Mouse (Mus musculus) neural tube, embryonic 10.5 days (tissue): ENCODE data around the gene Ssc4d.

ENCODE experiments used
- DNase-seq: peaks from one replicate; pipeline ENCODE4 v3.0.0-alpha.2; 2017; ENCODE audit warnings: low spot score; ENCODE audit errors: extremely low spot score

The Ssc4d gene

DNA sequence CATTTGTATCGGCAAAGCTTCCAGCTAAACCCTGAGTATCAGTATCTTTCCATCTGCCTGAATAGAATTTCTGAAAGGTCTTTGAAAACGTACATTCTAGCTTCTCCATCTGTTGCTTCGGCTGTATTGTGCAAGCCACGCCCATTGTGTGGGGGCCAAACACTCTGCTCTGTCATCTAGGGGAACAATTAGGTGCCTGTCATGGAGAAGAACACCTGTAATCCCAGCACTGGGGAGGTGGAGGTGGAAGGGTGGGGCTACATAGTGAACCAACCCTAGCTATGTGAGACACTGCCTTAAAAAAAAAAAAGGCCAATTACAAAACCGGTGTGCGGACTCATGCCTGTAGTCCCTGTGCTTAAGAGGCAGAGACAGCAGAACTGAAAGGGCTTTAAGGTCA is 31.6 kb downstream of the Ssc4d start:
- no peak for DNase-seq

DNA sequence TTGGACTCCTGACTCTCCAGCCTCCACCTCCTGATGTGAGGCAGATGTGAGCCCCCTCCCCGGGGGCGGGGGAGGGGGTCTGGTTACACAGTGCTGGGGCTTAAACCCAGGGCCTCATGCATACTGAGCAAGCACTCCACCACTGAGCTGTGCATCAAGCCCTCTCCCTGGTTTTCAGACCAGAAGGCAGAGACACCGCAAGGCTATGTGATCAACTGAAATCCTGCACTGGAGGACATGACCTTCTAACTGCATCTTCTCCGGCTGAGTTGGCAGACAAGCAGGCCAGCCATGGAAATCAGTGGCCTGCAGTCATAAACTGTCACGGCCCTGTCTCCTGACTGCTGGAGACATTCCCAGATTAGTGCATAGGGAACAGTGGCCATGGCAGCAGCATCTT is 33.7 kb downstream of the Ssc4d start:
- DNase-seq, result no peak

DNA sequence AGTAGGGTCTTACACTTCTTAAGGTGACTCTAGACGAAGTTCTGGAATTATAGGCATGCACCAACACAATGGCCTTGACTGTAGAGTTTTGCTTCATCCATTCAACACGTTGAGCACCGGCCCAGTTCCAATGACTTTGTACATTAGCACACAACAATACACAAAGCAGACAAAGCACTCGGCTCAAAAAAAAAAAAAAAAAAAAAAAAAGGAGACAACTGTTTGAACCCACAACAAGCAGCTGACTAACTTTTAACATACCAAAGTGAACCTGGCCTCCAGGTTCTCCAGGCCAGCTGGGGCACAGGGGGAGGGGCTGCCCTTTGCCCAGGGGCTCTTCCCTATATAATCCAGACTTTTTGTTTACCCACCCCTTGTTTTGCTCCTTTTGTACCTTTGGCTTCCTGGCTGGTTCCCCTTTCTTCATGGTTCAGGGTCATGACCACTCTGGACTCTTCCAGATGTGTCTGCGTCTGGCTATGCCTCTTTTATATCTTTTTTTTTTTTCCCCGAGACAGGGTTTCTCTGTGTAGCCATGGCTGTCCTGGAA is 38.6 kb downstream of the Ssc4d start:
- no peak for DNase-seq

DNA sequence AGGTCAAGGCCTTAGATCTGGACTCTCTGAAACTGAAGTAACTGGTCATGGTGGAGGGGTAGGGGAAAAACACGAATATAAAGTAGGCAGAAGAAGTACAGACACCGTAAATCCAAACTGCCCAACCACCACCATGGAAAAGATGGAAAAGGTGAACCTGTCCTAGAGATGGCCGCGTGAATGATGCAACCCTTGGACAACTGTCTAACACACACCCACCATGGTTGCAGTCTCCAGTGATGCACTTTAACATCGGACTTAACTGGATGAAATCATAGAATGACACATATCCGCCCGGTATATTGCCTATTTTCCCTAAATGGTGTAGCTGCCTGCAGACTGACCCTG is 39.2 kb downstream of the Ssc4d start:
- DNase-seq, result no peak

DNA sequence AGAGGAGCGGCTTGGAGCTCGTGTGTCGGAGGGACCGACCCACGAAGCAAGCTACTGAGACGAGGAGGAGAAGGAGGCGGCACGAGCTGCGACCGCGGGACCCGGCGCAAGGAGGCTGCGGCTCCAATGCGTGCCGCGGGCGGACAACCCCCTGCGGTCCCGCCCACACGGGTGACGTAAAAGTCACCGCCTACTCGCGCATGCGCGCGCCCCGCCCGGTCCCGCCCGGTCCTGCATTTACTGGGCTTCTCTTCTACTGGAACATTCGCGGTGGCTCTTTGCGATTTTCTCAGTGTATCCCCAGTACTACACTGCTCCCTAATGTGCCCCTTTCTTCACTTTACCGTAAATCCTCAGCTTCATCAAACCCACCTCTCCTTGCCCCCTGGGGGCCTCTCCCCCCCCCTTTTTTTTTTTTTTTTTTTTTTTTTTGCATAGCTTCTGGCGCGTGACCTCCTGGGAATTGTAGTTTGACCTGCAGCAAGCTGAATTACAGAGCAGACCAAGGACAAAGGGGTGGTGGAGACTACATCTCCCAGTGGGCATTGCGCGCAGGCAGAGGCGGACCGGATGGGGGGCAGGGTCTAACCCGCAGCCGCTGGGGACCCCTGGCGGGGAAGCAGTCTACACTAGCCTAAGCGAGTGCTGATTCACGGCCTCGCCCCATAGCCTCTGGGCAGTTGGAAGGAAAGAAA is 39.7 kb downstream of the Ssc4d start, which contains the start of gene Ywhag:
Gene Ywhag, minus strand, starts transcription at position 136 of the 695 bp plus-strand sequence.
- DNase-seq, result peak; percentile 95

DNA sequence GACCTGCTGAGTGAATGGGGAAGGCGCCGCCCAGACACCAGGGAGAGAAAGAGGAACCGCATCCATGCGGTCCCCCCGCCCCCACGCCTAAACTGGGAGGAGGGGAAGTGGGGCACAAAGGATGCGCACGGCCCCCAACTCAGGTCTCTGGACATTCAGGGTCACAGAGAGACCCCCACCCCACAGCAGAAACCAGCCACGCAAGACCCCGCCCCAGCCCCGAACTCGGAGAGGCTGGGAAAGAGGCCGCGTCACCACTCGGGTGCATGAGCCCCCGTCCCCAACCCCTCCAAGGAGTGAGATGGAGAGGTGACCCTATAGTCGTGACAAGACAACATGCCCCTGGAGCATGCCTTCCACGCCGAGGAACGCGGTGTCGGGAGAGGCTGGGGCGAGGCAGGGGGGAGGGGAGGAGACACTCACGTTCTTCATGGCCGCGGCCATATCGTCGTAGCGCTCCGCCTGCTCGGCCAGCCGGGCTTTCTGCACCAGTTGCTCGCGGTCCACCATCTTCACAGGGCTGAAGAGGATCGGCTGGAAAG is 40.4 kb downstream of the Ssc4d start:
- DNase-seq, result no peak

DNA sequence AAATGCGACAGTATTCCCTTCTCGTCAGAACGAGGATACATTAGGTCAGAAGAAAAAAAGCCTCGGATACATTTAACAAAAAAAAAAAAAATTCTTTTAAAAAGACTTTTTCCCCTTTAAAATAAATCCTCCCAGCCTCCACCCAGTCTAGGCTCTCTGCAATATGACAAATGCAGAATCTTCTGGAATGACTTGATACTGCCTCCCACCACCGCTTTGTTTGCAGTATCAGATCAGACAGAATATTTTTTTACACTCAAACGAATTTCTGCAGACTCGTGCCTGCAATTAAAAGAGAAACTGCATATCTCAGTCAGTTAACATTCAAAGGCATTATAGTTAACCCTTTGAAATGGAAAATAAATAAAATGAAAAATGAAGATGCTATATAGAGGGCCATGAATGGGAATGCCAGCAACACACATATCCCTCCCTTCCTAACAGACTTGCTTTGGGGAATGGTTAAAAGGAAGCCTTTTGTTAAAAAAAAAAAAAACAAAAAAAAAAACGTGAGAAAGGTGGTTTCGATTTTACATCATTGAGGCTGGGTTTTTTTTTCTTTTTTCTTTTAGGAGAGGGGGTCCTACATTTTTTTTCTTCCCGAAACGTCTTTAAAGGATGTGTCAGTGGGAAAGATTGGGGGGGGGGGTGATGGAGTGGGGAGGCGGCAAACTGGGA is 41.0 kb downstream of the Ssc4d start:
- no peak for DNase-seq

DNA sequence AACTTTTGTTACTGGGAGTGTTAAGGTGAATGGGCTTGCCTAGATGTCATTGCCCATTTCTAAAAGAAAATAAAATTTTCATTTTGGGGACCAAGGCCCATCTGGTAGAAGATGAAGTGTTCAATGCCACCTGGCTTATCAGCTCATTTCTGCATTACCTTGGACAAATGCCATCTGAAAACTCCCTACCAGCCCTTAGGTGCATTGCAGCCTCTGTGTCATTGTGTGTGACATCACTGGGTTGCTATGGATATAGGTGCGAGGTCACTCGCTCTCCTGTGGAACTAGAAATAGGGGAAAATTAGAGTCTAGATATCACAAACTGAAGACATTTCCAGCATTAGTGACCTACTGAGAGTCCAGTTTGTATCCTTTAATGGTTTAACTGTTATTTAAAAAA is 42.0 kb downstream of the Ssc4d start:
- DNase-seq, result no peak

DNA sequence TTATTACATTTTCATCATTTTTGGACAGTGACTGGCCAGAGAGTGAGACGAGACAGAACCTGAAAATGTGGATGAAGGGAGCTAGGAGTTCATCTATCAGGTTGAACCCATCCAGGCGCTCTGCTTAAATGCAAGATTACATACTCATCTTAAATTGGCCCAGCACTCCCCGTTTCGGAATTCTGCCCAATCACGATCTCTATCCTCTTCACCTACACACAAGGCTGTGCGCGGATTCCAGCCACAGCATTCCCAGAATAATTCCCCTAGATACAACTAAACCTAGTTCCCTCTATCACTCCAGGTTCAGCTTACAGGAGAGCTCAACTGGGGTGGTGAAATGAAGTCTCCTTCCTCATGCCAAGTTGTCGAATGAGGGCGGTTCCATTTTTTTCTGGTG is 42.8 kb downstream of the Ssc4d start:
- DNase-seq, result no peak

DNA sequence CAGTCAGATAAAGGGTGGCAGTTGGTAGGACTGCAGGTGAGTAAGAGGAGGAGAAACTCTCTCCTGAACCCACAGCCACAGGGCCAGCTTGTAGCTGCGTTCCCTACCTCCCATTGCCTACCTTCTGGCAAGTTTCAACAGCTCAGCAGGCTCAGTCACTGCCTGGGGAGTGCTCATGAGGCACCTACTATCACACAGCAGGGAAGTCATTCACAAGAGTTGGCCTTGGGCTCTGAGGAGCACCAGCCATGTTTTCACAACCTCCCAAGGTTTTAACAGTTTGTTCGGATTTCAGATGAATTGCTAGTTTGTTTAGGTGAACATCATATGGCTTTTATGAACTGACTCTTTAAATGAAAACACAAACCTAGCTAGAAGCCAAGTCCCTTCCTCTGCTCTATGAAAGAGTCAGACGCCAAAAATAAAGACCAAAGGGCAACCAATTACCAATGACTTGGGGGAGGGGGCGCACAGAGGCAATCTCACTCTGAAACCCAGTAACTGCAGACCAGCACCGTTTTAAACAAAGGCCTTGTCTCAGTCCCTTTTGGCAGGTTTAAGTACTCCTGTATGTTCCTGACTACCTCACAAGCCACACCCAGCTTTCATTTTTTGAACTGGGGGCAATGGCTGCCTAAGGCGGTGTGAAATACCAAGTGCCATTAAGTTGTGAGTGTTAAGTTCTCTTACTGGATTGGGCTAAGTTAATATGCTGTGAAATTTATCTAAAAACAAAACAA is 44.5 kb downstream of the Ssc4d start:
- DNase-seq, result no peak

DNA sequence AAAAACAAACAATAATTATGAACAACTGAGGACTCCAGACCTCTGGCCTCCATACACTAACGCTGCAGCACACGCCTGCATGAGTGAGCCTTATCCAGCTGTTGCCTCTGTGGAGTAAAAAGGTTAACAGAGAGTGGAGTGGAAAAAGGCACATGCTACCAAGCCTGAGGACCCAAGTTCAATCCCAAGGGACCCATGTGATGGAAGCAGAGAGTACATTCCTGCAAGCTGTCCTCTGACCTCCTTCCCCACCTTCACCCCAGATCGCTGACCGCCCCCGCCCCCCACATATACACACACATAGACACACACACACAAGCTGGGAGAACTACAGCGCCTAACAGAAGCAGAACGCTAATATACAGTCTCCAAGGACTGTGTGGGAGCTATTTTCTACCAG is 50.4 kb downstream of the Ssc4d start:
- no peak for DNase-seq

DNA sequence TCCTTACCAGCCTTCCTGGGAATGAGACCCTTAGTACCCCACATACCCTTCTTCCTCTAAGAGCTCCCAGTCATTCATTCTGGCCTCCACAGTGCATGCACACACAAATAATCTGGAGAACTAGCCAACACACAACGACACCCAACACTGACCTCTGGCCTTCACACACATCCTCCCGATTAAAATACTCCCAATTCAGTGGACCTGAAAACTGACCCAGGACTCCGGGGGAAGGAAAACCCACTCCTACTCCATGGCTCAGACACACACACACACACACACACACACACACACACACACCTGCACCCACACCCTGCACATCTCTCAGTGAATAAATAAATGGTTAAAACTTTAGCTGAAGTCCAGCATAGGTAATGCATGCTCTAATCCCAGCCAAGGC is 54.4 kb downstream of the Ssc4d start:
- DNase-seq, result no peak

DNA sequence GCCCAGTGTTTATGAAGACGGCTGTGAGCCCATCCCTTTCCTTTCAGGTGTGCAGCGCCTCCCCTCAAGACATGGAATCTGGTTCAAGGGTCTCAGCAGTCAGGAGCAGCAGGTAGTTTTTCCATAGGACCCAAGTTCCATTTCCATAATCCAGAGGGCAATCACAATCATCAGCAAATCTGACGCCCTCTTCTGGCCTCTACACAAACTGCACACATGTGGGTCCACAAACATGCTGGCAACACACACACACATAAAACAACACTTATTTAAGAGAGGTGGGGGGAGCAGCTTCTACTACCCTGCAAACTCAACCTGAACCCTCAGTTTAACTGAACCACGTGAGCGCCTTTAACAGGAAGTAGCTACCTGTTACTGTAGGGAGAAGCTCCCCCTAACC is 55.7 kb downstream of the Ssc4d start:
- no peak for DNase-seq

DNA sequence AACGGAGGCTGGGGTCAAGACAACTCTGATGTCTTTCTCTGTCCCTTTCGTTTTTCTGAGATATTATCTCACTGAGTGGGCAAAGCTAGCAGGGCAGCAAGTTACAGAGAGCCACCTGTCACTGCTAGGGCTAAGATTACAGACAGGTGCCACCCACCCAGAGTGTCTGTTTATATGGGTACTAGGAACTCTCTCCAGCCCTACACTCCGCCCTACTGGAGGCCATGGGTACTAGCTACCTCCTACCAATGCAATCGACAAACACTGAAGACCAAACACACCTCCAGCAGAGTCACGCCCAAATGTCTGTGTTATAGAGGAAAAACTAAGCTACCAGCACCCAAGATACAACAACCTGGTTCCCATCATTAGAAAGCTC is 56.3 kb downstream of the Ssc4d start:
- DNase-seq, result no peak

DNA sequence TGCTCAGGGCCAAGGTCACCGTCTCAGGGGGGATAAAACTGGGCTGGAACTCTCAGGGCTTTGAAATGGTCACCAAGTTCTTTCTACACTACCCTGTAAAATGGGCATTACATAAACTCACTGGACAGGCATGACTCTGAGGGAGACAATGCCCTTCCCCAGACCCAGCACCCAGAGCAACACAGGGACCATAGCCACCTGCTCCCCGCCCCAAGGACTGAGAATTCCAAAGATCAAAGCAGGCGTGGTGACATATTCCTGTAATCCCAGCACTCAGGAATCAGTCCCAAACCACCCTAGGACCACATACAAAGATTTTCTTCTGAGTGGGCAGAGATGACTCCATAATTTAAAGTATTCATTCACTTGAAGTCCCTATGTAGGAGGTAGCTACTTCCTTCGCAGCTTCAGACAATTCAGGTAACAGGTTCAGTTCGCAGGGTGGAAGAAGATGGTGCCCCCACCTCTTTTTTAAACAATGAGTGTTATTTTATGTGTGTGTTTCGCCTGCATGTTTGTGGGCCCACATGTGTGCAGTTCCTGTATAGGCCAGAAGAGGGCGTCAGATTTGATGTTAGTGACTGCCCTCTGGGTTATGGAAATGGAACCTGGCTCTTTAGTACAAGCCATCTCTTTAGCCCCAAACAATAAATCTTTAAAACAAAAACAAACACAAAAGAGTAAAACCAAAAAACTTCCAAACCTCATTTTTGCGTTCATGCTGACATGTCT is 56.8 kb downstream of the Ssc4d start:
- DNase-seq, result no peak

DNA sequence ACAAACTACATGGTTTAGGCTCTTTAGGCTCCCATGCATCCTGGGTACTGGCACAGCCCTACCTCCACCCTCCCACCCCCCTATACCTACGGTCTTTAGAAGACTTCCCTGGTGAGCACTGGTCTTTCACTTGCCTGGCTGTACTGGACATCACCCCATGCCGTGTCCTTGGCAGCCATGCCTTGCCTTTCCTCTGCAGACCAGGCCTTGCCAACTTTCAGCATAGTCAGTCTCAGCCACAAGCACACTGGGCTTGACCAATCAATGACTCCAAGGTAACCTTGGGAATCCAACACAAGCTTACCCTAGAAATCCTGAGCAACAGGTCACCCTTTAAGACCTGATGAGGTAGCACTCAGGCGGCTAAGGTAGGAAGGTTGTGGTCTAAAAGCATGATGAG is 57.7 kb downstream of the Ssc4d start:
- DNase-seq, result no peak

DNA sequence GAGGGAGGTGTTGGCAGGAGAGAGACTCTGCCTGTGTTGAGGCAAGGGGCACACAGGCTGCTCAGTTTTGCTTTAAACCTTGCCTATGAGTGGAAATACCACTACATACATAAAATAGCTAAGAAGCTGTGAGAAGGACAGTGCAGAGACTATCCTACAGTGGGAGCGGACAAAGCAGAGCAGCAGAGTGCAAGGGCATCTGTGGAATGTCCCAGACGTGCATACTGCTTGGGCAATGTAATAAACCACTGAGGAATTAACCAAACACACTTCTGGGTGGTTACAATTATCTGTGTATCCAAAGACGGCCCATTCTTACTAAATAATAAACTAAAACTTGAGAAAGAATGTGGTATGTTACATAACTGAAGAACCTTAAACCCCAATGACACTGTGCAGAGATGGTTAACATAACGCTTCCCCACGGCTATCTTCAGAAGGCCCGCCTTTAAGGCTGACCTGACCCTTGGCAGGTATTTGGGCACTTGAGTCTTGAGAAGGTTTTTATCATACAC is 58.2 kb downstream of the Ssc4d start:
- no peak for DNase-seq

DNA sequence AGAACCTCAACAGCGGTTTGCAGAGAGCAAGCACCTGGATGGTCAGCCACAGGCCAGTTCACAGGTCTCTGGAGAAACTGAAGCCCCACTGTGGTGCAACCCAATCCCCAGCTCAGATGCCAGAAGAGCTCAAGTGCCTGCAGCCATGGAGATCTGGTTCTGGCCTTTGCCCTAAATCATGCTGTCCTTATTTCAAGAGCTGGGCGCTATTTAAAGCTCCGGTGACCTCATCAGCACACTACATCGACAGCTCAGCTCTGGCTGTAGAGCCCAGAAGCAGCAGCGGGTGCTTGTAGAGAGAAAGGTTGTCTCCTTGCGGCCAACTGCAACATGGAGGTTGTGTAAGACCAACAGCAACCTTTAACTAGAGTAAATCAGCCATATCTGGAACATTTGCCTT is 60.2 kb downstream of the Ssc4d start:
- no peak for DNase-seq

DNA sequence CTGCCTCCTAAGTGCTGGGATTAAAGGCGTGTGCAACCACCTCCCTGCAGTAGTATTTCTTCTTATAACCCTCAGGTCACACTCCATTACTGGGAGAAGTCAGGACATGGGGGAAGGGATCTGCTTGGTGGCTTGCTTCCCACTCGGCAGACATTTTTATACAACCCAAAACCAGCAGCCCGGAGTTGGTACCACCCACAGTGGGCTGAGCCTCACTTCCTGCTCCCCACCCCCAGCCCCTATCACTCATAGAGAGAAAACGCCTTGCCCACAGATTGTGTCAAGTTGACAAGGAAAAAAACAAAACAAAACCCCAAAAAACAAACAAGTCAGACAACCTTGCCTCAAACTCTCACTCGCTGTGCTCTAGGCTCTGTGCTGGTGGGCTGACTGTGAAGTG is 61.1 kb downstream of the Ssc4d start:
- DNase-seq, result no peak

DNA sequence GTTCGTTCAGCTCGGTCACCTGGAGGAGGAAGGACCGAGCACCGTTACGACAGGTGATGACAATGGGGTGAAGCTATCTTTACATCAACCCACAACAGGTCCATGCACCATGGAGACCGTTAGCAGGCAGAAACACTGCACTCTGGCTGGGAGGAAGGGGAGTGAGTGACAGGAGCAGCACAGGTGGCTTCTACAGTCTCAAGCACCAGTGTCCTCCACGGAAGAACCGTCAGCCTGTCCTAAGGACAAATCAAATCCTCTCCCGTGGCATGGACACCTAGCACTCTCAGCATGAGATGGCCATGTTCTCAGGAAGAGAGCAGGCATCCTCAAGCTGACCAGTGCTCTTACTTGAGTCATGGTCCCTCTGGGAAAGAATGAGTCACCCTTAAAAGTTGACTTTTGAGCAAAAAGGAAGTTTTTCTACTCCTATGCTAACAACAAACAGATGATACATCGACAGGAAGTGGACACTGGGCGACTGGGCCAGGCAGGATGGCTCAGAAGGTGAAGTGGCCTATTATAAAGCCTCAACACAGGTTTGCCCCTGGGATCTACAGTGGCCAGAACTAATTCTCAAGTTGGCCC is 62.6 kb downstream of the Ssc4d start:
- DNase-seq, result no peak

DNA sequence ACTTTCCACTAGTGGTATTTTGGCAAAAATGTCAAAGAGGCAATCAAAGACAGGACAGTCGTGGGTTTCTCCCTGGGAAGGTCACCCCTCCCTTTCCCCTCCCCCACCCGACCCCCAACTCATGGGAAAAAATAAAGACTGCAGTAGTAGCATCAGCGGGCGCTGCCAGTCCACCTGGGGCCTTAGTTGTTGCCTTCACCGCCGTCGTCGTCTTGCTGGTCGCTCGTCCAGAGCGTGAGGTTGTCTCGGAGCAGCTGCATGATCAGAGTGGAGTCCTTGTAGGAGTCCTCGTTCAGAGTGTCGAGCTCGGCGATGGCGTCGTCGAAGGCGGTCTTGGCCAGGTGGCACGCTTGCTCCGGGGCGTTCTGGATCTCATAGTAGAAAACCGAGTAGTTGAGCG is 63.5 kb downstream of the Ssc4d start:
- DNase-seq, result no peak
